Mouse (Mus musculus) retina, adult 2 months (tissue): ENCODE measurements around the gene Atf7.
A peak's percentile ranks its signal among the peaks of the same experiment; 100 is the strongest.

Experiments
- DNase-seq: peaks from one replicate; pipeline ENCODE4 v3.0.0-alpha.2; 2012; ENCODE audit warnings: low read depth, low spot score

The Atf7 gene

DNA sequence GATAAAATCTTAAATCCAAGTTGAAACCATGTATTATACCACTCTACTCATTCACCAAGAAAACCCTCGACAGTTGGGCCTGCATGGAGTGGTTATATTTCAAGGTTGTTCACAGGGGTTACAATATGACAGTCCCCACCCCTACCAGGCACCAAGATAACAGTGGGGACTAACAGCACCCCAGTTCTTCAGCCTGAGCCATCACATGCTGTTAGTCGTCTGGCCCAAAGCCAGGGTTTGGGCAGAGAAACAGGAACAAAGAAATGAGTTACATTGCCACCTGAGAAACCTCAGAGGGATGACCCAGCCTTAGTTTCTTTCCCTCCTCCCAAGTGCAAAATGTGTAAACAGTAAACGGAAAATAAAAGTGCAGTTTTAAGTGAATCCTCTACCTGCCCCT lies 125.9 kb downstream of the Atf7 start:
- DNase-seq: no peak

DNA sequence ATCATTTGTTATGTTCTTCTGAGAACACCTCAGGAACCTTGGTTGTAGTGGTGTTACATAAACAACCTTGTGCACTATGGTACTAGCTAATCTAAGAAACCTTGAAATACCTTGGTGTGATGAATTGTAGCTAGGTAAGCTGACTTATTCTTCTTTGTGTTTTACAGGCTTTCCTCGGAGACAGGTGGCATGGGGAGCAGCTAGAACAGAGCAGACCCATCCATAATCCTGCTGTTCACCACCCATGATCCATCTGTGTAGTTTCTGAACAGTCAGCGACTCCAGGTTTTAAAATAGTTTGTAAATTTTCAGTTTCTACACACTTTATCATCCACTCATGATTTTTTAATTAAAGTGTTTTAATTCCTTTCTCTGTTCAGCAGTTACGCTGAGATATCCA lies 126.9 kb downstream of the Atf7 start:
- no peak for DNase-seq

DNA sequence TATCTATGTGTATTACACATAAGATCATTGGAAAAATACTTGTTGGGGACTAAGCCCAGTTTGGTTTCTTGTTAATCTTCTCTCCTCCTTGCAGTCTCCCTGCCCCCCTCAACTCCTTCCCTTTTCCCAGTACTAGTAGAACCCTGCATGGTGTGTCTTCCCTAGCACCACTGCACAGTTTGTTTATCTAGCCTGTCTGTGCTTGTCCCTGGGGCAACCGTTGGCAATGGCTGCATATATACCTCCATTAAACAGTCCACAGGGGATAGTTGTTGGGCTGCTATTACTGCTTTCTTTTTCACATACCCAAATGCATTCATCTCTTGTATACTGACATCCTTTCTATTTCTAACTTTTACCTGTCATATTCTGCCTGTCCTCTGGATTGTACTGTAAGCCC lies 137.6 kb downstream of the Atf7 start:
- DNase-seq: no peak

- DNase-seq: no peak
These were observed 139.4 kb downstream of the Atf7 start for GRCm38 (mm10) chr15:102485853-102486252.

DNA sequence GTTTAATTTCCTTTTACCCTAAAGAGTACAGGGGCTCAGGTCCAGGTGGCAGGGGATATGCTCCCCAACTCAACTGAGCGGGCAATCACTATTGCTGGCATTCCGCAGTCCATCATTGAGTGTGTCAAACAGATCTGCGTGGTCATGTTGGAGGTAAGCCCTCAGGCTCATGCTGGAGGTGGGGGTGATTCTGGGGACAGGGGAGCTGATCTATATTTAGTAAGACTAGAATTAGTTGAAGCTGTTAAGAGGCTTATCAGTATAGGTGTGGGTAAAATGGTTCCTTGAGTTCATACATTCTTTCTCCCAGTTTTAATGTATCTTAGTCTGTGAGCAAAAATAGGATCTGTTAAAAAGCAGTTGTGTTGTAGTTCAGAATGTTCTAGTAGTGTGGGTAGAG lies 142.1 kb downstream of the Atf7 start:
- peak; percentile 71 for DNase-seq
